Mouse (Mus musculus) kidney, postnatal 25 days (tissue): ENCODE measurements around the gene Rara.
"Not testable (repeated sequence)": the region's sequence is repeated elsewhere in the genome, so short reads cannot be mapped to it uniquely, and the experiment has no call there.

Experiments
- DNase-seq, 2 experiments: peaks; one replicate each; pipeline ENCODE4 v3.0.0; 2021; ENCODE audit warnings: mixed read lengths in 2 of 2

Rara gene

DNA sequence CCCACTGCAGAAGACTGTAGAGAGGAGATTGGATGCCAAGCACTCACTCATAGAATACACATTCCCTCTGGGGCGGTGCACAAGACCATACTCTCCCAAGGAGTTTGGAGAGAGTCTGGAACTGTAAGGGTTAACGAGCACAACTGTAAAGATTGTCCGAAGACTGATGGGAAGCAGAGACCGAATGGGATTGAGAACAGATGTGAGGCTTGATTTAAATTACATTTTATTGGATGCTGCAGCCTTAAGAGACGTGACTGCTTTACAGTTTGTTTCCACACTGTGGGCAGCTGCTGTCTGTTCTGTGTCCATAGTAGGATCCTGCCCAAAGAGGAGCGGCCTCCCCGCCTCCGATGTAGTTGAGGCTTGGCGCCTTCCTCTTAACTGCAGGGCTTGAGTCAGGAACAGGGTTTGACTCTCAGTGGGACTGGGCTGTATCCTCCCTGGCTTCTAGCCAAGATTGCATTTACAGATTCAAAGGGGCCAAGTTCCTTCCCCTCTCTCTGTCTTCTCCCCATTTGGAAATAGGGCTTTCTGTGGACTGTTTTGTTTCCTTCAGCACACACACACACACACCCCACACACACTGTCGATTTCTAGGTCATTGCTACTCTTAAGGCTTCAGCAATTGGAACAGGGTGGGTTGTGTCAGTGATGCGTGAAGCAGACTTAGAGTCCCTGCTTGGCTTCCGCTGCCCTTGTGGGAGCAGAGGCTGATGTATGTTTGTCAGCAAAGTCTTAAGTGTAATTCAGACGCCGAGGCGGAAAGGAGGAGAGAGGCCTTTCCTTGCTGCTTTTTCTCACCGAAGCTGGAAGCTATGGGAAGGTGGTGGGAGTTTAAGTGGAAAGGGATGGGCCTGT is 4.5 kb upstream of the Rara start:
- not testable (repeated sequence) for DNase-seq

DNA sequence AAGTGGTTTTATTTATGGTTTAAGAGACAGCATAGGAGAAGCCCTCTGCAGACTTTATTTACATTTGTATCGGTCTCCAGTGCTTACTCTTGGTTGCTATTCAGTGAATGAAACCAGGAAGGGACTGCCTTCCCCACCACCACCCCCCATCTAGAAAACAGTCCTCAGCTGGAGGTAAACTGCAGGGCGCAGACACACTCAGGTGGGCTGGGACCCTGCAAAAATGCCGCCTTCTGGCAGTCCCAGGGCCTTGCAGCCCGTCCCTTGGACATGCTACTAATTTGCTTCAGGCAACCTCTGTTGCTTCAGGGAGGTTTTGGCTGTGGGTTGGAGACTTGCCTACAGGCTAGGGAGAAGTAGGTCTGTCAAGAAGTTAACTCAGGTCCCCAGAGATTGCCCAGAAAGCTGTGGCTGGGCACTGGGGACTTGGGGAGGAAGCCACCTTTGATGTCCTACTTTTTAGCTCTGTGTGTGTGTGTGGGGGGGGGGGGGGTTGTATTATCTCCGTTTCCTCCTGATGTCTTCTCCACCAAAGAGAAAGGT is 2.9 kb upstream of the Rara start:
- DNase-seq = no peak

- DNase-seq = peak; percentile 65 to 69
Measured at GRCm38 (mm10) chr11:98925265-98925721, 2.3 kb upstream of the Rara start.

- DNase-seq = peak; percentile 52 to 73
Measured at GRCm38 (mm10) chr11:98925868-98926311, 1.7 kb upstream of the Rara start.

DNA sequence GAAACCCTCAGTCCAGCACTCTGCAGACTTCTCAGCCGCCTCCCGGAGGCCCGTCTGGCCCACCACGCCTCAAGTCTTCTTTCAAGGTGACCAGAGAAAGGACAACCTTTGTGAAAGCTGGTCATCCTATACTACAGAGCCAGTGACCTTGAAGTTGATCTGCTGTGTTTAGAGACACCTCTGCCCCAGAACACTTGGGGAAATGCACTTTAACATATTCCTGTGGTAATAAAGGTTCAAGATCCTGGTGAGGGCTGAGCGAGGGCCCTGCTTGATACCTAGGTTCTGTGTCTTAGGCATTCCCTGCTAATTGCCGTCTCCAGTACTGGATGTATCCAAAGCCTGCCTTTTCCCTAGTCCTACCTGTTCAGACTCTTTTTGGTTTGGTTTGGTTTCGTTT is 1.1 kb upstream of the Rara start:
- DNase-seq = no peak

DNA sequence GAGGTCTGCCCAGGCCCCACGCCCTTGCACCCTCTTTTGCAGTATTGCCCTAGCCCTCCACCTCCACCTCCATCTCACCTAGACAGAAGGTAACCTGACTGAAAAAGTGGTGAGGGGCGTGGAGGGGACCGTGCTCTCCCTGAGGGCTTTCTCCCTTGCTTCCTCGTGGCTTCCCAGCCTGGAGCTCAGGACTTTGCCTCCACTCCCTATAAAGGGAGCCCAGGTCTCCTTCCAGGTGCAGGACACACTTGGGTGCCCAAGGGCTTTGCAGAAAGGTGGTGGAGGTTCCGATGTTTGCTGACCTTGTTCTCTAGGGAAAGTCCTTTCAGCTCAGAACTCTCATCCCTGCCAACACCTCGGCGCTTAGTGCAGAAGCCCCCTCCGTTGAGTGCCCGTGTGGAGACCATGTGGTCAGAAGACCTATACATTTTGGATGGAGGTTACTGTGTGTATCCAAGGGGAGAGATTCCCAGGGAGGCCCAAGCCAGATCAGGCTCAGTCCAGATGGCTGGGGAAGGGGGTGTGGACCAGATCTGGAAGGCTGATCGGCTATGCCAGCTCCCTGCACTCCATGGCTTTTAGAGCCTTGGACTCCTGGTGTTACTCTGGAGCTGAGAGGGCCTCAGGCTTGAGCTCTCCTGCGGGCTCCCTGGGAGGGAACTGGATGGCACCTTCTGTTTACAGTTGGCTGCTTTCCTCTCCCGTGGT is 722 bp downstream of the Rara start:
- peak; percentile 44 to 74 for DNase-seq

GRCm38 (mm10) chr11:98929503-98929902 is 1.9 kb downstream of the Rara start:
- peak in 1 of 2 experiments; percentile 54 for DNase-seq

DNA sequence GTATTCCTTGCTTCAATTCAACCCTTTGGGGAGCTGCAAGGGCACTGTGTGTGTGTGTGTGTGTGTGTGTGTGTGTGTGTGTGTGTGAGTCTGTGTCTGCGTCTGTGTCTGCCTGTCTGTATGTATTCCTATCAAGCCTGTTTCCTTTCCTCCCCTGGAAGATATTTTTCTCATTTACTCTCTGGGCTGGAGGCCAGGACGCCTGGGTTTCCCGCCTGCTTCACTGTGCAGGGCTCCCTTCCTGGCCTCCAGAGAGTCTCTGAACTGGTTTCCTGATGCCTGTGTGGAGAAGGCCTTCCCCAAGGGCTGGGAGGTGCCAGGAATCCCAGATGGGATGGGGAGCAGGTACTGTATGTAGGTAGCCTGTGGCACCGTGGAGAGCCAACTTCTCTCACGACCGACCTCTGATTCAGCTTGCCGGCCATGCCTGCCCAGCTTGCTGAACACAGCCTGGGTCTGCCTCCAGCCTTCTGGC is 2.5 kb downstream of the Rara start:
- no peak for DNase-seq

DNA sequence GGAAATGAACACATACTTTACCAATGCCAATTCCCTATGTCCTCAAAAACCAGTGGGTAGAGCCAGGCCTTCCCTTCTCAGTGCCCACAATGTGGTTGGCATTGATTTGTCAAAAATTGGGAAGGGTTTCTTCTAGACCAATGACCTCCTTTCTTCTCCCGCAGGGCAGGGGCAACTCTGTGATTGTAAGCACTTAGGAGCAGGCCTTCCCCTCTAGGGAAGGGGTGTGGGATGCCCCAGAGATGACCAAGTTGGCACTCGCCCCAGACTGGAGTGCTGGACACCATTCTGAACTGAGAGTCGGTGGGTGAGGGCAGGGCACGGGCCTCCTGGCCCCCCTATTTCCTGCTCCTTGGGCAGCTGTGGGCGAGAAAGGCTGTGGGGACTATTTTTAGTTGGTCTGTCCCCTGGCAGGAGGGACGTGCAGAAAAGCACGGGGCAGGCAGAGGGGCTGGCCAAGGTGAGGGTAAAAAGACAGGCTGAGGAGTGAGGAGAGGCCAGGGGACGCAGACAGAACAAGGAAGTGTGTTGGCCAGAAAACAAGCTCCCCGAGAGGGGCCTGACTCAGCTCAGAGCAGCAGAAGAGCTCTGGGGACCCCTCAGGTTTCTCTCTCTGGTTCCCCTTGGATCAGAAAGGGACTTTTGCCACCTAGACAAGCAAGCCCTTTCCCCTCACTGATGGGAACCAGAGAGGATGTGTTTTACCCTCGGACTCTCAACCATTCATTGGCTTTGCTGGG is 3.3 kb downstream of the Rara start:
- peak; percentile 28 to 63 for DNase-seq

- peak; percentile 53 to 59 for DNase-seq
Measured at GRCm38 (mm10) chr11:98931513-98932292, 4.1 kb downstream of the Rara start.

GRCm38 (mm10) chr11:98932293-98933091 is 4.9 kb downstream of the Rara start:
- DNase-seq = peak in 1 of 2 experiments; percentile 40

GRCm38 (mm10) chr11:98933151-98933550 is 5.5 kb downstream of the Rara start:
- DNase-seq = peak; percentile 82 to 89

DNA sequence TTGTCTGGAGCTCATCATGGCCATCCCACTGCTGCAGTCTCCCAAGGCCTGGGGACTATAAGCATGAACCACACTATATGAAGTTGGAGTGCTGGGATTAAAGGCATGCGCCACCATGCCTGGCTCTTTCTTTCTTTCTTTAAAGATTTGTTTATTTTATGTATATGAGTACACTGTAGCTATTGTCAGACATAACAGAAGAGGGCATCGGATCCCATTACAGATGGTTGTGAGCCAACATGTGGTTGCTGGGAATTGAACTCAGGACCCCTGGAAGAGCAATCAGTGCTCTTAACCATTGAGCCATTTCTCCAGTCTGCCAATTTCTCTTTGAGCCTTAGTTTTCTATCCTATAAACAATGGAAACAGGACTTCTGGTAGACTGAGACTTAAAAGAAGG is 6.2 kb downstream of the Rara start:
- DNase-seq = not testable (repeated sequence)

DNA sequence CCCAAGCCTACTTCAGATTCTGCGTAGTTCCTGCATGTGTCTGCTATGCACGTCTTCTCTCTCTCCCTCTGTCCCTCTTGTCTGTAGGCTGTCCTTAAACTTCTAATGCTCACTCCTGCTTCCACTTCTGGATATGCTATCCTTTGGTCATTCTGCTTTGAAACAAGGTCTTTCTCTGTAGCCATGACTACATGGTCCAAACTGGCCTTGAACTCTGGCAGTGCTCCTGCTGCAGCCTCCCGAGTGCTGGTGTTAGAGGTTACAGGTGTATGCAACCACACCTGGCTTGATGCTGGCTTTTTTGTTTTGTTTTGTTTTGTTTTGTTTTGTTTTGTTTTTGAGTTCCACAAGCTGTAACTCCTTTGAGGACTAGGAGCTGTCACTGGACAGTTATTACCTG is 6.7 kb downstream of the Rara start:
- no peak for DNase-seq

DNA sequence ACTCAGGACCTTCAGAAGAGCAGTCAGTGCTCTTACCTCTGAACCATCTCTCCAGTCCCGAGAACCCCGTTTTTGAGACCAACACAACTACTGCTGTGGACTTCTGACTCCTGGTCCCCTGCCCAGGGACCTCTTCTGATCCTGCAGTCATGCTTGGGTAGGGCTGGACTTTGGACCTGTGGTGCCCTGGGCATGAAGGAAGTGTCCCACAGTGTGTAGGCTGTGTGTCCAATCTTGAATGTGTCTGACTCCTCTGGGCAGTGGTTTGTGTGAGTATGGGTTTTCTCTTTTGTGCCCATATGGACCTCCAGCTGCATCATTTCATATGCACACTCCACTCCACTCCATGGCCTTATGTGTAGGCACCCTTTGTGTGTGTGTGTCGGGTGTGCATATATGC is 7.5 kb downstream of the Rara start:
- peak; percentile 87 to 94 for DNase-seq

DNA sequence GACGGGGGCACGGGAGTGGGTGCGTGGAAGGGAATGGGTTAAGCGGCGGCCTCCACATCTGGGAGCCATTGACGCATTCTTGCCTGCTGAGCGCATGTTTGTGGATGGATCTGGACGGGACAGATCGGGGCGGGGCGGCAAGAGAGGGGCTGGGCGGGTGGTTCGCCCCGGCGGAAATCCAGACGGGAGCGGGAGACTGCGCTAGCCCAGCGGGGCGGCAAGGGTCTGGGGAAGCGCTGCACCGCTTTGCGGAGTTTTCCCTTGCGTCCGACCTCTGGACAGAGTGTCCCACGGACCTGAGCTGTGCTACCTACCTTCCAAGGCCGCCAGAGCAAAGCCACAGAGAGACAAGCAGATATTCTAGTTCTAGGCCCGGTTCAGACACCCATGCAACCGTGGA is 8.6 kb downstream of the Rara start:
- peak; percentile 80 to 91 for DNase-seq

DNA sequence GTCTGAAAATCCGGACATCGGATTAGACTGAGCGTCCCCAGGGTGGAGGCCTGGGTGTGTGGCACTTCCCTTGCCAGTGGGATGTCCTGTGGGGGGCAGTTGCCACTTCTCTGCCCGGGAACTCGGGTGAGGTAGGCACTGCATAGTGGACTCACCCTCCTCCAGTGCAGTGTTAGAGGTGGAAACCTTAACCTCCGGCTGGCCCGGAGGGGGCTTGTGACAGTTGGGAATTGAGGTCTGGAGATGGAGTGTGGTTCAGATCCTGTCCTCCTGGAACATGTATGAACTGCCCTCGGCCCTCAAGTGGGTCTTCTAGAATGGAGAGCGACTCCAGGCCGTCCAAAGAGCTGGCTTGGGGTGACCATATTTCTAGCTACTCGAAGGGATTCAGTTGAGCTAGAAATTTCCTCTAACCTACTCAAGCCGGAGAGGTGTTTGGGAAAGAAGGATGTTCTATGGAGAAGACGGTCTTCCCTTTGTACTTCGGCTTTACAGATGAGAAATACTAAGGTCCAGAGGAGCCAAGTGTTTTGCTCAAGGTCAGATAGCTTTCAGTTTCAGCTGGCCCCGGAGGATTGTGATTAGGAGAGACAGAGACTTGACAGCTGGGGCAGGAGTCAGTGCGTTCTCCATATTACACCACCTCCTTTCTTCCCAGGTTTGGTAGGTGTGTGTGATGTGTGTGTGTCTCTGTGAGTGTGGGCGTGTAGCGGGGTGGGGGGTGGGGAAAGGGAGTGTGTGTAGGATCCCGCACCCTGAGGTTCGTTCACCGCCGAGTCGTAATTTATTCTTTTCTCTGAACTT is 9.2 kb downstream of the Rara start:
- DNase-seq = peak; percentile 34 to 53

DNA sequence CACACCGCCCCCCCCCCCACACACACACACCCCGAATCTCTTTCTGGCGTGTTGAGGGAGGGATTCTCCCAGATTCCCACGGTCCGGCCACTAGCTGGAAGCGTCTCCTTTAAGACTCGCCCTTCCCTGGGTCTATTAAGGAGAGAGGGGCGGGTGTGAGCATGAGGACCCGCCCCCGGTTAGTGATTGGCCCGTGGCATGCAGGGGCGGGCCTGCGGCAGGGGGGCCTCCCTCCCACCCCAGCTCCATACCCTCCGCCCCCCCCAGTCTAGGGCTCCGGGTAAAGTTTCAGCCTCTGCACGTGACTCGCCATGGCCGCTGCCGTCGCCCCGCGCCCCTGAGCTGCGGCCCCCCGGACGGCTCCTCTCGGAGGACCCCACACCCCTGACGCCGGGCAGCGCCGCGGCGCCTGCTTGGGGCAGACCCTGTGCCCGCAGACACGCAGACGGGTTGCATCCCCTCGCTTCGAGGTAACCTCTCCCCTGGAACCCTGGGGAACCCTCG is 9.8 kb downstream of the Rara start:
- peak; percentile 94 to 98 for DNase-seq

DNA sequence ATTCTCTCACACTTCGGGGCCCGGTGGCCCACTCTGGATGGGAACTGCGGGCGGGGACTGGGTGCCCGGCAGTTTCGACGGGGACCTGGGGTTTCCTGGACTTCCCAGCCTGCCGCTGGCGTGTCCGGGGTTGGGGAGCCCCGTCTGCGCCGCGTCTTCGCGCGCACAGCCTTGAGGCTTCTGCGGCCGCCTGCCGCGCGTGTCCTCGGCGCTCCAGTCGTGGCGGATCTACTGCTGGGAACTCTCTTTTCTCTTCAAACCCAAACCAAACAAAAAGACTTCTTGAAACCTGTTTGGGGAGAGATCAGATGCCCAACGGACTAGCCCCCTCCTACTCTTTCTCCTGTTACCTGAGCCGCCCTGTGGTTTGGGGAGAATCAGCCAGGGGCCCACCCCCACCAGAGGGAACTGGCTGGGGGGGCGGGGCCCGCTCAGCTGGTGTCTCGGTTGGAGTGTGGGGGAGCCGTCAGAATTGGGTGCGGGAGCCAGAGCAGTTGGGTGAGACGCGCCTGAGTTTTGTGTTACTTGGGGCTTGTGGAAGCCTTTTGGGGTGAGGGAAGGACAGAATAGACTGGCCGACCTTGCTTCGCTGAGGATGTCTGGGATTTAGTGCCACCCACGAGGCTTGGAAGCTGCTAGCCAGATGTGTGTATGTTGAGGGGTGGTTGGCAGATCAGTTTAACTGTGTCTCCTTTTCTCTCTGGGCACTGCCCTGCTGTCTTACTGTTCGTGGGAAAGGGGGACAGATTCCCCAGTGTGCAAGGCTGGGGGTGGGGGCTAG is 10.5 kb downstream of the Rara start:
- DNase-seq = peak; percentile 61 to 86
